ENCODE assay signal across 10 mouse cellular contexts in genomic region chr4:150625951-150626732, GRCm38 (mm10). TPM values are rescaled to one million over a fixed set of nuclear protein-coding genes. Genes with fewer than 3 reads are reported as not detected.
A peak's percentile ranks its signal among the peaks of the same experiment; 100 is the strongest.
DNase-seq lines count a peak whose midpoint lies in the region; ATAC-seq and TF ChIP-seq lines count a peak whose summit lies in the region.
"Had no signal": no experiment of that assay in that cellular context is flagged by ENCODE, and none has a peak within 500 bp of the region (broad histone marks: within the 10 kb centered on the region; RNA-seq: fewer than 3 reads in every experiment).

No protein-coding gene starts in this region.

- no peak overlapping the region for H3K9ac ChIP-seq in hindbrain, embryonic 14.5 days
- no peak overlapping the region for H3K9ac ChIP-seq in liver, embryonic 15.5 days
- H3K9ac ChIP-seq: heart, embryonic 13.5 days; stomach, embryonic 15.5 days had no signal

- H3K9me3 ChIP-seq in hindbrain, embryonic 14.5 days (ENCODE audit: control insufficient read depth, low read length) = no peaks in the 10 kb centered on the region
- no peaks in the 10 kb centered on the region for H3K9me3 ChIP-seq in liver, embryonic 15.5 days (replicated peaks)
- H3K9me3 ChIP-seq: heart, embryonic 13.5 days; stomach, embryonic 15.5 days had no signal

- peaks cover 19% of the 10 kb centered on the region for H3K36me3 ChIP-seq in hindbrain, embryonic 14.5 days (replicated peaks; ENCODE audit: control insufficient read depth, insufficient read depth)
- H3K36me3 ChIP-seq in liver, embryonic 15.5 days (replicated peaks) = peaks cover 9% of the 10 kb centered on the region; the same call in 1 of the 2 replicates

- WGBS in hindbrain, embryonic 14.5 days = 51% methylated on average over 6 of the region's 6 CpGs
- WGBS in liver, embryonic 15.5 days (ENCODE audit: insufficient replicate concordance) = 38% methylated on average over 6 of the region's 6 CpGs
- 42% methylated on average over 6 of the region's 6 CpGs for WGBS in olfactory bulb, adult 2 months

- no peaks in the 10 kb centered on the region for H3K4me1 ChIP-seq in cortical plate, adult 2 months (ENCODE audit: control insufficient read depth, insufficient read depth, low read length)
- no peaks in the 10 kb centered on the region for H3K4me1 ChIP-seq in hindbrain, embryonic 14.5 days (replicated peaks; ENCODE audit: control insufficient read depth, insufficient read depth, low read length)
- peaks cover 11% of the 10 kb centered on the region; the same call in 1 of the 2 replicates for H3K4me1 ChIP-seq in liver, embryonic 15.5 days (replicated peaks)
- H3K4me1 ChIP-seq in olfactory bulb, adult 2 months (ENCODE audit: control insufficient read depth, insufficient read depth, low read length) = no peaks in the 10 kb centered on the region

- DNase-seq in ovary, postnatal 10 days (ENCODE audit: low spot score) = peak; percentile 35
- DNase-seq in ovary, adult 18-20 months (ENCODE audit: low spot score) = no peak
- peak; percentile 75 for DNase-seq in T-cell, adult 2 months (ENCODE audit: low spot score)
- peak; percentile 44 for DNase-seq in hindbrain, embryonic 14.5 days (ENCODE audit: low spot score)
- DNase-seq in left cerebral cortex, postnatal 36 days (ENCODE audit: low spot score in 2 of 2) = no peak

- H3K27me3 ChIP-seq in hindbrain, embryonic 14.5 days (ENCODE audit: control insufficient read depth, insufficient read depth, low read length) = no peaks in the 10 kb centered on the region
- no peaks in the 10 kb centered on the region for H3K27me3 ChIP-seq in liver, embryonic 15.5 days
- H3K27me3 ChIP-seq: heart, embryonic 13.5 days; stomach, embryonic 15.5 days had no signal

- TF ChIP-seq CTCF in cortical plate, adult 2 months (IDR thresholded peaks at IDR 0.05; ENCODE audit: extremely low read depth, insufficient read depth, low read length) = peak; percentile 60
- peak; percentile 78 for TF ChIP-seq CTCF in olfactory bulb, adult 2 months (IDR thresholded peaks at IDR 0.05; ENCODE audit: insufficient read depth, low read depth, low read length)

- H3K4me3 ChIP-seq in cortical plate, adult 2 months (ENCODE audit: insufficient read depth, low read length) = no peak overlapping the region
- no peak overlapping the region for H3K4me3 ChIP-seq in hindbrain, embryonic 14.5 days (replicated peaks; ENCODE audit: low read length)
- H3K4me3 ChIP-seq in liver, embryonic 15.5 days (replicated peaks) = no peak overlapping the region
- H3K4me3 ChIP-seq in olfactory bulb, adult 2 months (ENCODE audit: insufficient read depth, low read depth, low read length) = no peak overlapping the region
- H3K4me3 ChIP-seq: heart, embryonic 13.5 days; stomach, embryonic 15.5 days had no signal

- H3K4me2 ChIP-seq in hindbrain, embryonic 14.5 days (replicated peaks) = no peak overlapping the region
- H3K4me2 ChIP-seq in liver, embryonic 15.5 days = no peak overlapping the region
- H3K4me2 ChIP-seq: heart, embryonic 13.5 days; stomach, embryonic 15.5 days had no signal

- TF ChIP-seq POLR2A in cortical plate, adult 2 months (IDR thresholded peaks at IDR 0.05; ENCODE audit: extremely low read depth, insufficient read depth, low read length) = no peak
- TF ChIP-seq POLR2A in olfactory bulb, adult 2 months (IDR thresholded peaks at IDR 0.05; ENCODE audit: insufficient read depth, low read depth, low read length) = no peak

- no peak for ATAC-seq in hindbrain, embryonic 14.5 days (ENCODE audit: low FRiP score)
- 0 out of 2 replicates have a peak, but pooled peaks have one; percentile 29 for ATAC-seq in liver, embryonic 15.5 days (ENCODE audit: insufficient read depth)

- H3K27ac ChIP-seq in cortical plate, adult 2 months (ENCODE audit: insufficient read depth, low read length) = no peak overlapping the region
- H3K27ac ChIP-seq in hindbrain, embryonic 14.5 days = no peak overlapping the region
- no peak overlapping the region for H3K27ac ChIP-seq in liver, embryonic 15.5 days (replicated peaks)
- no peak overlapping the region for H3K27ac ChIP-seq in olfactory bulb, adult 2 months (ENCODE audit: insufficient read depth, low read depth, low read length)
- H3K27ac ChIP-seq: heart, embryonic 13.5 days; stomach, embryonic 15.5 days had no signal

- intact Hi-C loops in left cerebral cortex, postnatal 36 days (cut with DNase I) = no loop called here

RNA-seq across cellular contexts. Expression of gene Slc45a1, which starts 25.8 kb away (rescaled TPM):
- 38.6 and 41.8 TPM in 2 replicates for polyA plus RNA-seq in cortical plate, adult 2 months (2012; rRNA removed)
- polyA plus RNA-seq in hindbrain, embryonic 14.5 days (2014; fragmentation: Nextera tagmentation; extraction: Ambion mirVana) = 35.9 and 37.9 TPM in 2 replicates
- not detected in 2 replicates for polyA plus RNA-seq in liver, embryonic 15.5 days (2015; fragmentation: Nextera tagmentation; extraction: Ambion mirVana)
- polyA plus RNA-seq in olfactory bulb, adult 2 months (2012; ENCODE audit: insufficient read depth, insufficient read length, low replicate concordance, missing spikeins) = not detected in 2 replicates
- 10 to 100 TPM; 43.0 to 53.0 TPM for total RNA-seq in left cerebral cortex, postnatal 36 days (2021)

Comparison
In these comparisons a context has a peak if more than half of its experiments do, and no peak if none do; other contexts are left out.
1. DNase-seq: peak in ovary, postnatal 10 days (single experiment), T-cell, adult 2 months (single experiment) and hindbrain, embryonic 14.5 days (single experiment); none in ovary, adult 18-20 months (single experiment) and left cerebral cortex, postnatal 36 days (0 of 2).
2. RNA of gene Slc45a1, which starts 25.8 kb away (polyA plus RNA-seq): 38.6 to 41.8 TPM in cortical plate, adult 2 months and 35.9 to 37.9 TPM in hindbrain, embryonic 14.5 days; not detected in liver, embryonic 15.5 days and not detected in olfactory bulb, adult 2 months; every median in the first group is over 10 times any median in the second.